Mouse (Mus musculus) mouse trophoblast stem cell (cell line): ENCODE data around the gene Lipt2.

ENCODE experiments used
- in situ Hi-C, 2 experiments: fragments of 300-500 bp; cut with MseI, MboI; formaldehyde crosslinking; loops; 2 replicates in 1 of 2; 3 replicates in 1 of 2; pipeline ENCODE4 v1.15.1; 2025

The Lipt2 gene

GRCm38 (mm10) chr7:100159105-100159841 lies at the start of gene Lipt2:
TSS of gene Lipt2 (plus strand) at chr7:100159277.
- in situ Hi-C loops = no loop called here

DNA sequence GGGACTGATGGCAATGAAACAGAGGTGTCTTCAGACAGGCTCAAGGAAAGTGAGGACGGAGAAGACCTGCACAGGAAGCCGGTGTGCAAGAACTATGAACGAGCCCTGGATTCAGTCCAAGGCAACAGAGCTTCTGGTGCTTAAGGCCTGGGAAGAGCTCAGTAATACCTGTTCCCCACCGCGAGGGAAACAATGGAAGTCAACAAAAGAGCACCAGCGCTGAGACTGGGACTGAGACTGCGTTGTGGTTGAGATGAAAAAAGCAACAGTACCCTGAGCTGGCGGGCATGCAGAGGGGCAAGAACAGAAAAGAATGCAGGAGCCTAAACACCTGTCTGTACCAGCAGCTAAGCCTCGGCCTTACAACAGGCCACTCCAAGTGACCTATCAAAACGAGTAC lies 47.6 kb upstream of the Lipt2 start:
- in situ Hi-C loops = no loop called here

DNA sequence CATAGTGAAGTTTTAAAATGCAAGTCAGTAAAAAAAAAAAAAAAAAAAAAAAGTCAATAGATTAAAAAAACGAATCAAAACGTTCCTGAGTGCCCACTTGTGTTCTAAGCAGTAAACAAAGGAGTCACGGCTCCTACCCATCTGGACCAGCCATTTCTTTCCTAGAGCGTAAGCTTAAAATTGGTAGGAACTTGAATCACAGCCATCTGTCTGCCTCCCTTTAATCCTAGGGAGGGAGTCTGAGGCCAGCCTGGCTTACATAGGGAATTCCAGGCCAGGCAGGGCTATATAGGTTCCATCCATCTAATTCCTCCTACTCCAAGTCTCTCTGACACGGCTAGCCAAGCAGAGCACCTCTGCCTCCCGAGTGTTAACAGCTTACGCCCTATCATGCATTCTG lies 45.3 kb upstream of the Lipt2 start:
- in situ Hi-C loops = no loop called here

DNA sequence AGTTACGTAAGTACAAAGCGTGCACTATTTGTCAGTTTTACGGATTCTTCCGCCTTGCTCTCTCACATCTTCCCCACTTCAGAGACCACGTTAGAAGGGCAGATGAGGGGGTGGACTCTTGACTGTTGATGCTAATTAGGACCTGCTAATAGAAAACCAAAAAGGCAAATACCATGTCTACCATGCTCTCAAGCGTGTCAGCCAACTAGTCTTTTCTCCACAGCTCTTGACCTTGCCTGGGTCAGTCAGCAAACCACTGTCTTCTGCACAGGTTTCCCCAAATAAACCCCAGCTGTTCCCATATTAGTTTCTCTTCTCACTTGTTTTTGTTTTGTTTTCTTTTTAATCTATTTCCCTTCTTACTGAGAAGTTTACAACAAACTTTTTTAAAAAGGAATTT lies 44.8 kb upstream of the Lipt2 start:
- in situ Hi-C loops = no loop called here

- in situ Hi-C loops = no loop called here
Measured at GRCm38 (mm10) chr7:100120791-100121261, 38.3 kb upstream of the Lipt2 start.

- in situ Hi-C loops = no loop called here
Measured at GRCm38 (mm10) chr7:100121376-100121789, 37.7 kb upstream of the Lipt2 start, which contains the start of gene Pold3. TSS of gene Pold3 (minus strand) at chr7:100121565.

DNA sequence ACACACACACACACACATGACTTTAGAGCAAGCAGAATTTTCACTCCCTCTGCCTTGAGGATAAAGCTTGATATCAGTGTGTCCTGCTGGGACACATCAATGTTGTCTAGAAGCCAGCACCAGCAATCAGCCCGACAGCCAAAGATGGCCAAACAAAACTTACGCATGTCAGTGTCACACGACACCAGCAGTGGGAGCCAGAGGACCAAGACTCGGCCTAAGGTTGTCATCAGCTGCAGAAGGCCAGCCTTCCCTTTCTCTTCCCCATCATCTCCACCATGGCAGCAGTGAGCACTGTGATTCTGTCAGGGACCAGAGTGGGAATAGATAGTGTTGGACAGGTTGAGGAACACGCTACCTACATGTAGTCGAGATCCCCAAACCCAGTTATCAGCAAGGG lies 35.6 kb upstream of the Lipt2 start:
- in situ Hi-C loops = no loop called here

DNA sequence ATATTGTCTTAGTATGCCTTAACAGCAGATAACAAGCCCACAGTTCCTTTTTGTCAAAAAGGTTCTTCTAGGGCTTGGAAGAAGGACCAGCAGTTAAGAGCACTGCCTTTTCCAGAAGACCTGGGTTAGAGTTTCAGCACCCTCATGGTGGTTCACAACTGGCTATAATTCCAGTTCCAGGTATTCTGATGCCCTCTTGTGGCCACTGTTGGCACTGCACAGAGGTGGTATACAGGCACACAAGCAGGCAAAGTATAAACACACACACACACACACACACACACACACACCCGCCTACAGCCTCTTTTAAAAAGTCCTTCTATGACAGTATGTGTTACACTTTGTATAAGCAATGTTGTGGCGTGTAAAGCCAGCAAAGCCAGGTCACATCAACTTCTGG lies 34.9 kb upstream of the Lipt2 start:
- in situ Hi-C loops = no loop called here

DNA sequence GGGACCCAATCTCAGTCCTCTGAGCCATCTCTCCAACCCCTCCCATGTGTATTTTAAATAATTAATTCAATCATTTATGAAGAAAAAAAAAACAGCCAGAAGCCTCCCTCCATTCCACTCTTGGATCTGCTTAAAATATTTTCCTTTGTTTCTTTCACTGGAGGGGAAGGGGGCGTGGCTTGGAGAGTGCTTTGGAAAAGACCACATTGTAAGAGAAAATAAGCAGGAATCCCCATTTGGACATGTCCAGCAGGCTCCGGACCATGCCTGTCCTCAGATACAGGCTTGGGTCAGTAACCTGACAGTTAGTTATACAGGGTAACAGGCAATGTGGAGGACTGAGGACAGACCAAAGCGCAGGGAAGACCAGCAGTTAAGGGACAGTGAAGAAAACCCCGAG lies 33.9 kb upstream of the Lipt2 start:
- in situ Hi-C loops = no loop called here

DNA sequence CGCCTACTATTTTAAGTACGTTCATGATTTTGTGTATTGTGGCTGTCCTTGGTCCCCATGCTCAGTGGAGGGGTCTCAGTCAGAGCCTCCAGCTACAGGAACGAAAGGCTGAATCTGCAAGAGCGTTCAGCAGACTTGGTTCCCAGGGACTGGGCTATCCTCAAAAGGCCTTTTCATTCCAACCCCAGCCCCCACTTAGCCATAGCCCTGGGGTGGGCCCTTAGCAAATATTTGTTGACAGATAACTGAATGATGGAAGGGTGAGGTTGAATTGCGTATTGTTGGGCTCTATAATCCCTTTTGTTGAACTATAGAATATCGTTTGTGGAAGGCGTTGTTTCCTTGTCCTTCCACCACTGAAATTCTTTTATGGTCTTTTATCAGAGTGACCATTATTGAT lies 32.6 kb upstream of the Lipt2 start:
- in situ Hi-C loops = no loop called here

GRCm38 (mm10) chr7:100128262-100129041 lies 30.6 kb upstream of the Lipt2 start:
- in situ Hi-C loops = no loop called here

DNA sequence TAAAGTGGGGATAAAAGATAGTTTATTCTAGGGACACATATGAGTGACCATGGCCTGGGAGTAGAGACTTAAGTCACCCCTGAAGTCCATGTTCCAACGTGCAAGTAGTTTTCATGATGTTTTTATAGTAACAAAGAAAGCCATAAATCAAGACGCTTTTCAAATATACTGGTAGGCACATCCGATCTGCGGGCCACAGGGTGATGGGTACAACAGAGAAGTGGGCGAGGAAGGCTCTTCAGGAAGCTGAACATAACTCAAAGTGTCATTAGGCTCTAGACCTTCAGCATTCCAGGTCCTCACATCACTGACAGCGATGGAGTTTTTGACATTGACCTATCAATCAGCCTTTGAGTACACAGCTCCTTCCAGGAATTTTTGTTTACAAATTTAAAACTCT lies 28.5 kb upstream of the Lipt2 start:
- in situ Hi-C loops = no loop called here

- in situ Hi-C loops = no loop called here
Measured at GRCm38 (mm10) chr7:100132379-100132778, 26.7 kb upstream of the Lipt2 start.

DNA sequence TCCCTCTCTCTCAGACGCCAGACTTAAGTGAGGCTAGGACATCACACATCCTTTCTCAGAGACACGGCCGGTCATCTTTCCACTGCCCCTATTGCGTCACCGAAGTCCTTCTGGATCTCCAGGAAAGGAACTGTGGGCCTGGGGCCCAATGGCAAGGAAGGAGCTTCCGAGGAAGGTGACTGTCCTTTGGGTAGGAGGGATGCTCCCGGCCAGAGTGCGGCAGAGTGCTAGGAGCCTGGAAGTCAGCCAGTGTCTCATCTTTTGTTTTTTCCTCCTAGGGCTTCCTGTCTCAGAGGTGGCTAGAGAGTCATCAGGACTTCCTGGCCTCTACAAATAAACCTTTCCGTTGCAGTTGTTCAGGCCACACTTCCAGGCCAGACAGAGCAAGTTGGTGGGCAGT lies 22.0 kb upstream of the Lipt2 start:
- in situ Hi-C loops = no loop called here

DNA sequence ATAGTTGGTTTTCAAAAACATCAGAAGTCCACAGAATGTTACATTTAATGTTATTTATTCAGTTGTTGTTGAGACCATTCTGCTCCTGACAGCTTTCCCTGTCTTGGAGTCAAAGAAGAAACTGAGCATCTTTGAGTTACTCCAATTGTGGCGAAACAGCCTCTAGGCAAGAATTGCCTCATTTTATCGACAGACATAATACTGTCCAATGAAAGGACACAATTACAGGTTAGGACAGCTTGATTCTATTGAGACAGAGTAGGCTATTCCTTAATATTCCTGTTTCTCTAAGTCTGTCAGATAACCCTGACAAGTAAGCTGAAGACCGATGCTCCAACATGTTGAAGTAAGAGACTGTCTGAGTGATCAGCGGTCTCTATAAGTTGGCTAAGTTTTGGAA lies 21.0 kb upstream of the Lipt2 start:
- in situ Hi-C loops = no loop called here

DNA sequence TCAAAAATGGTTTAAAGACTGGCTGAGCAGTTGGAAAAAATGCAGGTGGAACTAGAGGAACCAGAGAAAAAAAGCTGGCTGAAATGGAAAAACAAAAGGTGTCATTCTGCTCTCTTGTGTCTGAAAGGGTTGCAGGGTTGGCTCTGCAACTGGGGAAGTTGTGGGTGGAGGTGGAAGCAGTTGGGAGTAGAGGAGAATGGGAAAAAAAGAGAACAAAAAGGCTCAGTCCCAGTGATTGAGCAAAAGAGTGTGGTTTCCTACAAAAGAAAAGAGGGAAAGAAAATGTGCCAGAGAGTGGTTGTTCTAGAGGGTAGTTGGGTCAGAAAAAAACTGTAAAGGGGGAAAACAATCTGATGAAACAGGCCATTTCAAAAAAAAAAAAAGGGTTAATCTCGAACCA lies 18.5 kb upstream of the Lipt2 start:
- in situ Hi-C loops = no loop called here

DNA sequence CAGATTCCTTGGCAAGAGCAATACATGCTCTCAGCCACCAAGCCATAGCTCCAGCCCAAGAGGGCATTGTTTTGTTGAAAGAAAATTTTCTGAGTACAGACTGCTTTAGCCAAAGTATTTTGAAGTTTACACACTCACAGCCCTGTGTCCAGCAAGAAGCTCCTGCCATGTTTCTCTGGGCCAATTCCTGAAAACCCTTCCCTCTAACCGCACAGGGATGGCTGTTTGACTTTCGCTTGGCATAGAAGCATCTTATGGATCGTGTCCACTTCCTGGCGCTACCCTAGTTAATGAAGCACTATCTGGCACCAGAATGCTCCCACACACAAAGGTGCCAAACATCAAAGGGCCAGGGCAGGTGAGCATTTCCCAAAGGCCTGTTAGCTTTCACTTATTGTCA lies 10.5 kb upstream of the Lipt2 start:
- in situ Hi-C loops = no loop called here

- in situ Hi-C loops = no loop called here
Measured at GRCm38 (mm10) chr7:100150086-100150485, 9.0 kb upstream of the Lipt2 start.

- in situ Hi-C loops = no loop called here
Measured at GRCm38 (mm10) chr7:100150626-100151025, 8.5 kb upstream of the Lipt2 start.

DNA sequence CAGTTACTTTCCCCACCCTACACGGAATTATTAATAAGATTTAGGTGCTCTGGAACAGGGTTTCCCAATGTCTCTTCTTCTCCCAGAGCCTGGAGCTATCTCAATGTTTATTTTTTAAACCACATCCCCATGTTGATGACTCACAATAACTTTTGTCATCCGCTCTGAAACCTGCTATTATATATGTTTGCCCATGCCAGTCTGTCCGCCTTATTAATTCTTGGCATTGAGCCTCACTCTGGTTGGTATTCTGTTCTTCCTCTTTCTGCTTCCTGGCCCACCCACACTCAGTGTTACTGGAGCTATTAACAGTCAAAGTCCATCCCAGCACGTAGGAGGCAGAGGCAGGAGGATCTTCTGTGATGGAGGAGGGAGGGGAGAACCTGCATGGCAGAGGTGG lies 1.4 kb upstream of the Lipt2 start:
- in situ Hi-C loops = no loop called here

DNA sequence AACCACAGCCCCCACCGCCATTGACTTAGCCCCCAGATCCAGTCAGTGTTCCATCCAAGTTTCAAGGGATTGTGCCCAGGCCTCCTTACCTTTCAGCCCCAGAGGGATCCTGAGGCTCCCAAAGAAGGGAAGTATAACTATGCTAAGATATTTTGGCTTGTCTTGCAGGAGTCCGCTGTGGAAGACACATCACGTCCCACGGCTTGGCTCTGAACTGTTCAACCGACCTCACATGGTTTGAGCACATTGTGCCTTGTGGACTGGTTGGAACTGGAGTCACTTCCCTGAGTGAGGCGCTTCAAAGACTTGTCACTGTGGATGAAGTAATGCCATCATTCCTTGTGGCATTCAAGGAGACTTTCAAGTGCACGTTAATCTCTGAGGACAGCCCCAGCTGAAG lies 929 bp downstream of the Lipt2 start:
- in situ Hi-C loops = no loop called here

DNA sequence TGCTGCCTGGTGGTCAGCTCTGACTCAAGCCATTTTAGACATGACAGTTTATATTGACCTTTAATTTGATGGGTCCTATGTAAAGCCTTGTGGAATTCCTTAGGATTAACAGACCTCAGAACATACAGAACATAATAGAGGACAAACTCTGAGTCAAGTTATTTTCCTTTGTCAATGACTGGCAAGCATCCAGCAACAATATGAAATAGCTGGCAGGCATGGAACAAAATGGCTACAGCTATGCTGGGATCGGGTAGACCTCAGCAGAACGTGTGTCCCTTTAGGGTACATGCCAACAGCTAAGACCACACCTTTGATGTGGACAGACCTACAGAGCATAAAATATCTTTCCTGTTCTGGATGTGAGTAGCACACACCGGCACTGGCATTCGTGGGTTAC lies 4.4 kb downstream of the Lipt2 start:
- in situ Hi-C loops = no loop called here

DNA sequence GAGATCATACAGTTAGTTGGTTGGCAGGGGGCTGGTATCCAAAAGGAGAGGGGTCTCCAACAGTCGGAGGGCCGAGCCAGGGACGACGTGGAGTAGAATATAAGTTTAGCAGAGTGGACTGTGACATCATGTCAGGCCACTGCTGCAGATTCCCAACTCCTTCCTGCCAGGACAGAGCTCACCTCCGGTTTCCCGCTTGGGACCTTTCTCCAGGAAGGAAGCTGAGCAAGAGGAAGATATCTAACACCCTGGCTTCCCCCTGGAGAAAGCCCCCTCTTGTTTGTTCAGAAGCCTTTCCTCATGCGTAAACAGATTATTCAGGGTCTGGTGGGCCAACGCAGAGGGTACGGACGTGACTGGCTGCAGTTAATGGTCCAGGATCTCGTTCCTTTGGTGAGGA lies 9.6 kb downstream of the Lipt2 start:
- in situ Hi-C loops = no loop called here
